Mouse (Mus musculus): ENCODE data around the gene Hsd3b7.
A peak's percentile ranks its signal among the peaks of the same experiment; 100 is the strongest.
"Not testable (repeated sequence)": the region's sequence is repeated elsewhere in the genome, so short reads cannot be mapped to it uniquely, and the experiment has no call there.

The Hsd3b7 gene

DNA sequence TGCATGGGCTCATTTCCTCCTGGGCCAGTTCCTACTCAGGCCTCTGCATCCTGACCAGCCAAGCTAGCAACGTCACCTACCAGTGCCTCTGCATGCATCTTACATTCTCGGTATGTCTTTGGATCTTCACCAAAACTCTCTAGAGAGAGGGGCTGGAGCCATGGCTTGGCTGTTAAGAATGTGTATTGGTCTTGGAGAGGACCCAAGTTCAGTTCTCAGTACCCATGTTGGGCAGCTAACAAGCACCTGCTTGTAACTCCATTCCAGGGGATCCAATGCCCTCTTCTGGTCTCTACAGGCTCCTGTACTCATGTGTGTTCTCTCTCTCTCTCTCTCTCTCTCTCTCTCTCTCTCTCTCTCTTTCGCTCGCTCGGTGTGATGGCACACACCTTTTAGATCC, 17.4 kb downstream of the Hsd3b7 start:
- DNase-seq = no peak

DNA sequence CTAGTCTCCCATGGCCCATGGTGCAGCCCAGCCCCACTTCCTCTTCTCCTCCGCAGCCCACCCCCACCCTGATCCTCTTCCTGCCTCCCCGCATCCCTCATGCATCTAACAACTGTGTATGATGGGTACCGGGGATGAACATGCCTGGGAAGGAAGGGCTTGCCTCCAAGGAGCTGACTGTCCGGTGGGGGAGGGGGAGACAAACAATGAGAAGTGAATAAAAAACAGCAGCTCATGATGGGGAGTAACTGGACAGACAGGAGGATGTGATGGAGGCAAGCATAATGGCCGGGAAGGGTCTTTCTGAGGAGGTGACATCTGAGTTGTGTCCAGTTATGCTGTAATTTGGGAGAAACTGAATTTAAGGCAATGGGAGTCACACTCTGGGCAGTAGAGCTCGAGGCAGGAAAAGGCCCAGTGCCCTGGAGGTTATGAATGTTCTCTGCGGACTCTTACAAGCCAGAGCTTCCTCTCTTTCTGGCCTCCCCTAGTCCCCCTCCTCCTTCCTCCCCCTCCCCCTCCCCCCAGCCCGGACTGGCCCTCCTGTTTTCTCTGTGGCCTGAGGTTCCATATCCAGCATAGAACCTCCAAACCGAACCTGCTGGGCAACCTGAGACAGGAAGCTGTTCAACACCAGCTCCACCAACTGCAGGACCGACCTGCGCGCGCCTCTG, 20.6 kb downstream of the Hsd3b7 start:
- DNase-seq = peak; percentile 21 to 34

DNA sequence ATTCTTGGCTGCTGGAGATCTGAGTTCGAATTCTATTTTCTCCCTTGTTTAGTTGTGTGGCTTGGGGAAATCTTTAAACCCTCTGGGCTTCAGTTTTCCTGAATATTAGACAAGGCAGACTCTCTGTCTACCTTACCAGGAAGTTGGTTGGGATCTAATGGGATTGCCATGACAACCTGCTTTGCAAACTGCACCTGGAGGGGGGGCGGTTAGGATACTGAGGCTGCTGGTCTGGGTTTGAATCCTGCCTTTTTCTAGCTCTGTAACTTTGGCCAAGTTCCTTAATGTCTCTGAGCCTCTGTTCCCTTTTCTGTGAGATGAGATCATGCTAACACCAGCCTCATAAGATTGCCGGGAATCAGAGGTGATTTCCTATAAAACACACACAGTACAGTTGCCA, 22.1 kb downstream of the Hsd3b7 start:
- no peak for DNase-seq

DNA sequence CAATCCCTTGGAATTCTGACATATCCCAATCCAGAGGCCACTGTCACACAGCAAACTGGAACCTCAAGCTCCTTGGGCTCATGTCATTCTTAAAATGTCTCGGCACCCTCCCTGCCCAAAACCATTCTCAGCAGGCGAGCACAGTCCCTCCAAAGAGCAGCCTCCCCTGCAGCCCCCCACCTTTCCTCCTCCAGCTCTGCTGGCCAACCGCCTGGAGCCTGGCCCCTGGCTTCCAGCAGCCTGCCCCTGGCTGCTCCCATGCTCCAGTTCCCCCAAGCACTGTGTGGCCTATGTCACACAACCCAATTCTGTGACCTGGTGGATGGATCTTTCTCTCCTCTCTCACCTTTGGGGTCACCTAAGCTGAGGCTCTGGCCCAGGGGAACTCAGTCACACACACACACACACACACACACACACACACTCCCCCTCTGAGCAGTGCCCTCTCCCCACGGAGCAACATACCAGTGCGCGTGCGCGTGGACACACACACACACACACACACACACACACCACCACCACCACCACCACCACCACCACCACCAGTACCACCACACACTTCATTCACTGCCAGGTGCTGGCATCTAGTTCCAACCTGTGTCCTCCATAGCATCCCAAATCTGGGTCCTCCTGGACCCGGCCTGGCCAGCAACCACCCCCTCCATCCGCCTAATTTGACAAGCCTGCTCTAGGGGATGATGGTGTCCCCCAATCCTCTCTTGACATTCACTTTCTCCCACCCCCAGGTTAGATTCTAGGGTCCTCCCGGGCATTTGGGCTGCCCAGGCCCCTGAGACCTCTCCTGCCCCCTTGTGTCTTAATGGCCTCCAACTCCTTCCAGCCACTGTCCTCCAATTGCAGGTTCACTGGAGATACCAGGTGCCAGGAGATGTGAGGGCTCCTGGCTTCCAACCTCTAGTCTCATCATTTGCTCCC, 23.1 kb downstream of the Hsd3b7 start:
- DNase-seq = no peak

DNA sequence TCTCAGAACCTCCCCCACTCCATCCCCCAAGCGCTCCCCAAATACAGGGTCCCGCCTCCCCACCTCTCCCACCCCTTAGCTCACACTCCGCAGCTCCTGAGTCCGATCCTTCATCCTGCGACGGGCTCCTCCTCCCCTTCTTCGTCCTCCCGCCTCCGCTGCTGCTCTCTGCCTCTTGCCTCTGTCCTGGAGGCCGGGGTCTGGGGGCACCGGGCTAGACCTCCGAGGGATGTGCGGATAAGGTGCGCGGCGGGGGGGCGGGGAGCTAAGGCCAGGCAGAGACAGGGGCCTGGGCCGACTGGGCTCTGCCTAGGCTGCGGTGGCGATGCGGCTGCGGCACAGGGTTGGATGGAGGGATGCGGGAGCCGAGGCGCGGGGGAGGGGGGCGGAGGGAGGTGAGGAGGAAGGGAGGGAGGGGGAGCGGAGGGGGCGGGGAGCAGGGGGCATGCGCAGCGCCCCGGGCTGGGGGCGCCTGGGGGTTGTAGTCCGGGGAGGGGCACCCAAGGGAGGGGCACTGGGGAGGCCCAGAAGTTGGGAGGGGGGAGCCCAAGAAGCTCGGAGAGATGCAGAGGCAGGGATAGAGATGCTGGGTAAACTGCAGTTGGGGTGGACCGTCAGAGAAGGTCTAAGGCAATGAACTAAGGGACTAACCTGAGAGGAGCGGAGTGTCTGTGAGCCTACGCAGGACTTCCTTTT, 23.9 kb downstream of the Hsd3b7 start, which contains the start of the genes Stx4a and Stx1b:
Gene Stx4a (plus strand): TSS at position 119 of the 696 bp plus-strand sequence.
Gene Stx1b (minus strand): TSS at position 374 of the 696 bp plus-strand sequence.
- peak in 1 of 2 experiments; percentile 21 for DNase-seq

DNA sequence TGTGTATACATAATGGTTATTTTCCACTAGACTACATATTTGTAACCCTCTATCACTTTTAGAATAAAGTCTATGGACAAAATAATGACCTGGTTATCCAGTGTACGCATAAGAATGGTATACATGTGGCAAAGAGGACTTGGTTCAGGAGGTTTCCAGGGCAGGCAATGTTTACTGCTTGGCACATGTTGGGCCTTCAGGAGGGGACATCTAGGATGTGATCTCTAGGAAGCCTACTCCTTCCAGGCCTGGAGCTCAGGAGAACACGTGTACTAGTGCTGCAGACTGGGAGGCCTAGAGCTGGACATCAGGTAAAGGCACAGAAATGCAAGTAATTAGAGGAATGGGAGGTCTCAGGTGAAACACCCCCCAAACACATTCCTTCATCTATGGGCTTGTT, 35.1 kb downstream of the Hsd3b7 start:
- DNase-seq = no peak

DNA sequence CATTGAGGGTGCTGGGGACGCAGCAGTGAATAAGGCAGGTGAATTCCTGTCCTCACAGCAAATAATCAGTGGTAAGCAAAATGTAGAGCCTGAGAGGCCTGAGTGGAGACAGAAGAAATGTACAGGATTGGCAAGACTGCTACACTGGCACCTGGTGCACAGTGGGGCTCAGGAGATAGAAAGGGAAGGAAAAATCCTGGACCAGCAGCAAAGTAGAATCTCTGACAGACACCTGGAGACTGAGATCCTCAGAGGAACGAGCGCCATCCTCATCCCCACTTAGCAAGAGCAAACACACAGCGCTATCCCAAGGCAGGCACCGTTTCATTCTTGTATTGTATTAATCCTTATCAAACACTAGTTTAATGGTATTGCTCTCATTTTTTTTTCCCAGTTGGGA, 37.1 kb downstream of the Hsd3b7 start:
- DNase-seq = no peak

DNA sequence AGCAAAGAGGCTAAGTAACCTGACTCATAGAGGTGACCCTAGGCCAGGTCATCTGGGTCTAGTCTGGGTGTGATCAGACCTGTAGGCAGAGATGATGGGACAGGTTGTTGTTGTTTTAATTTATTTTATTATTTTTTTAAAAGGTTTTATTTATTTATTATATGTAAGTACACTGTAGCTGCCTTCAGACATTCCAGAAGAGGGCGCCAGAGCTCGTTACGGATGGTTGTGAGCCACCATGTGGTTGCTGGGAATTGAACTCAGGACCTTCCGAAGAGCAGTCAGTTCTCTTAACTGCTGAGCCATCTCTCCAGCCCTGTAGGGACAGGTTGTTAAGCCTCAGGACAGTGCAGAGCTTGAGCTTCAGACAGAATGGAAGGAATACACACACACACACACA, 37.5 kb downstream of the Hsd3b7 start:
- DNase-seq = not testable (repeated sequence)

DNA sequence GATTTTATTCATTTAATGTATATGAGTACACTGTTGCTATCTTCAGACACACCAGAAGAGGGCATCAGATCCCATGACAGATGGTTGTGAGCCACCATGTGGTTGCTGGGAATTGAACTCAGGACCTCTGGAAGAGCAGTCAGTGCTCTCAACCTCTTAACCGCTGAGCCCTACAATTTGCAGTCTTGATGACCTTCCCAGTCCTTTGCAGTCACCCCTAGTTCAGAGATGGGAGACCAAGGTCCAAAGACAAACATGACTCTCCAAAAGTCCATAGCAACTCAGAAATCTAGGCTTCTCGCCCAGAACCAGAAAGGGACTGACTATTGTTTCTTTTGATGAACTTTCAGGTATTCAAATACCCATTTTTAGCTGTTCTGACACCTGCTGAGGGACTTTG, 39.6 kb downstream of the Hsd3b7 start:
- DNase-seq = not testable (repeated sequence)

DNA sequence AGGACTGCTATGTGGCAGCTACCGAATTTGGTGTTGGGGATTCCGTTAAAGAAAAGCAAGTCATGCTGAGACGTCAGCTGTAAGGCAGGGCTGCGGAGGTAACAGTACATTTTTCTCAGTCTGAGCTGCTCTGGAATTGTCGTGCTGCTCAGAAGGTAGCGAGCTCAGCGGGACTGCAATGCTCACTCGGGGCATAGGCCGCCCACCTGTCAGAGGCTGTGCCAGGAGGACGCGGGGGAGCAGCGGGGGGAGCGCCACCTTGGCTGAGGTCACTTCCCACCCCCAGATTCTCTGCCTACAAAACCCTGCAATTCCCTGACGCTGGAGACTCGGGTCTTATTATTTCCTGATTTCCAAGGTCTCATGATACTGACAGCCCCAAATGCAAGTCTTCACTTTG, 40.5 kb downstream of the Hsd3b7 start:
- DNase-seq = peak; percentile 33 to 63

DNA sequence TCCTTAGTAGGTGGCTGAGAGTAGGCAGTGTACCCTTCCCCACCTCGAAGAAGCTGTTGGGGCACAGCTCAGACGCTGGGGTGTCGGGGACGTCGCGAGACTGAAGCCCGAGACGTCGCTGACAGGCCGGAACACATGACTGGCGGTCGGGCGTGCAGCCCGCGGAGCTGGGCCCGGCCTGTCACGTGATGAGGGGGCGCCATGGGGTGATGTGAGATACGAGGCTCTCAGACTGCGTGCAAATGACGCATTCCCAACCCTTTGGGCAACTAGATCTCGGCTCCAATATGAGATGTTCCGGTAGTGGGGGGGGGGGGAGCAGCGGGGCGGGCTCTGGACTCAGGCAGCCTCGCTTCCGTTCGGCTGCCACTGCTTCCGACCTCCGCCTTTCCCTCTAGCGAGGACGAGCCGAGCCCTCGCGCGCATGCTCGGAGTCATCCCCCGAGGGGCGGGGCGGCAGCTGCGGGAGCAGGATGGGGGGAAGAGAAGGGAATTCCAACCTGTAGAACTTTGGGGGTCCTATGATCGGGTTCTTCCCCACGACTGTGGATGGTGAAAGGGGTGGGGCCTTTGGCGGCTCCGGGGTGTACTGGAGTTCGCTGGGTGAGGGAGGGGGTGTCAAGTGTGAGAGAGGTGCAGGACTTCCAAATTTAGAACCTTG, 41.1 kb downstream of the Hsd3b7 start:
- DNase-seq = peak; percentile 95 to 96

DNA sequence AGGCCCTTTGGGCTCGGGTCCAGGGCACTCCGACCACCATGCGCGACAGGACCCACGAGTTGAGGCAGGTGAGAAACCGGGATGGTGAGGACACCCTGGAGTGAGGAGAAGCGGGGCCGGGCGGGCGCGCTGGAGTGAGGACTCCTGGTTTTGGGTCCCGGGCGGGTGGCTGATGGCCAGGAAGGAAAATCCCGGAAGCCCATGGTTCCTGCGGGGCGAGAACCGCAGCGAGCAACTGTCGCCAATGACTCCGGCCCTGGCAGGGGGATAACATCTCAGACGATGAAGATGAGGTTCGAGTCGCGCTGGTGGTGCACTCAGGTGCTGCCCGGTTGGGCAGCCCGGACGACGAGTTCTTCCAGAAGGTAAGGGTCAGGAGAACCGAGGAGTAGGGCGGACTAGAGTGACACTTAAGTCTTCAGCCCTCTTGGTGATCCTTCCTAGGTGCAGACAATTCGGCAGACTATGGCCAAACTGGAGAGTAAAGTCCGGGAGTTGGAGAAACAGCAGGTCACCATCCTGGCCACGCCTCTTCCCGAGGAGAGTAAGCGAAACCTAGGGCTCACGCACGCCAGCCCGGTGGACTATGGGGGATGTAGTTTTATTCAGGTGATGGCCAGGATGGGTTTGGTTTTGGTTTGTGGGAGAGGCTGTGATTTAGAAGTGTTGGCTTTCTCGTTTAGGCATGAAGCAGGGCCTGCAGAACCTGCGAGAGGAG, 41.8 kb downstream of the Hsd3b7 start:
- peak; percentile 90 to 92 for DNase-seq

DNA sequence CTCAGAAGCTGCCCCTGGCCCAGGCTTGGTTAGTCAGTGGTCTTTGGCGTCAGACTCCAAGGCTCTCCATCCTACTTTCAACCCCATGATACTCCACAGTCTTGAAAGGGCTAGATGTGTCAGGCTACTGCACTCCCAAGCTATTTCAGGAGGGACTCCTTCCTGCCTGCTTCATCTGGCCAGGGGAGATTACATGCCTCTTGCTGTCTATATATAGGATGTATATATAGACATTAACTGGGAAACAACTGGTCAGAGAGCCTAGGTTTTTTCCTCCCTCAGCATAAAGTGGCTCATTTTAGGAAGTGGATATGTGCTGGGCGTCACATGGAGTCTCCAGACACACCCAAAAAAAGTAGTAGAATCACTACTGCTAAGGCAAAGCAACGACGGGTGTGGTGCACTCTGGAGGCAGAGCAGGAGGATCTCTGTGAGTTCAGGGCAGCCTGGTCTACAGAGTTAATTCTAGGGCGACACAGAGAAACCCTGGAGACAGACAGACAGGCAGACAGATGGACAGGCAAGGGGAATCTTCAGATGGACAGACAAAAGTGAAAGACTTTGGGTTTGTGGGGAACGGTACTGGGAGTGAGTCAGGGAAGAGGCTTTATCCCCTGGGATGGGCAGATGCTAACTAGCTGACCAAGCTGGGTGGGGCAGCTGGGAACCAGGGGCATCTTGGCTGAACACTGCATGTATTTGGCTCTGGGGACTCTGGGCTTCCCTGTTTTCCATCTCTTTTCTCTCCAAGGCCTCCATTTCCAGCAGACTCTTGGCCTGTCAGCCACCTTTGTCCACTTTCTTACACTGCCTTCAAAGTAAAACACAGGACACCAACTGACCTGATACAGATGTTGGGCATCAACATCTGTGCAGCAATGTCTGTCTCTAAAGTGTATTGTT, 49.8 kb downstream of the Hsd3b7 start:
- no peak for DNase-seq

DNA sequence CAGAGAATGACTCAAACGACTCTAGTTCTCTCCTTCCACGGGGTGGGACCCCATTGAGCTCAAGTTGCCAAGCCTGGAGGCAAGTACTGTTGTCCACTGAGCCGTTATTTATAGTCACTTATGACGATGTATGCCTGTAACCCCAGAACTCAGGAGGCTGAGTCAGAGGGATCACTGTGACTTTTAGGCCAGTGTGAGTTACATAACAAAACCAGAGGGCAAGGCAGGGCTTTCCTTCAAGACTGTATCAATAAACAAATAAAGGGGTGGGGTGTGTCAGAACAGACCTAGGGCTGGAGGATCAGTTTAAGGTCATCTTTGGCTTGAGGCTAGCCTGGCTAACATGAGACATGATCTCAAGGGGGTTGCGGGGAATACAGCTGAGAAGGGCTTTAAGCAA, 50.5 kb downstream of the Hsd3b7 start:
- DNase-seq = no peak

Data from kidney, postnatal 36 days (tissue).